Mouse (Mus musculus): ENCODE data around the gene Sap30bp. TPM values are rescaled to one million over a fixed set of nuclear protein-coding genes. Genes with fewer than 3 reads are reported as not detected.

Sap30bp gene
- total and polyA plus RNA-seq, 3 experiments, result 49.1 to 69.2 TPM; not detected in 1

DNA sequence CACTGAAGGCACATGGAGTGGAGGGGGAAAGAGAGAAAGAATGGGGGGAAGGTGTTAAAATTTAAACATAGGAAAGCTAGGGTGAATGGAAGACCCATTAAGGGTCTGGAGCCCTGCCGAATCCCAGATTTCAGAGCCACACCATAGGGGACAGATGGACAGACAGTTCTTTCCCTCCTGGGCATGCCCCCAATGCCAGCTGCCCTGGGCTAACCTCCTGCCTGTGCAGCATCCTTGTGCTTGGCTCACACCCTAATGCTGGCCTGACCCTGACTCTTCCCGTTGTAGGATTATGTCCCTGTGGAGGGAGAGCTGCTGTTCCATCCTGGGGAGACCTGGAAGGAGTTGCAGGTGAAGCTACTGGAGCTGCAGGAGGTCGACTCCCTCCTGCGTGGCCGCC, 64.6 kb downstream of the Sap30bp start:
- peaks cover 0 to 3% of the 10 kb centered on the region in 2 experiments; a peak in 2 of 4 replicates for H3K36me3 ChIP-seq (ENCODE audit: control insufficient read depth in 1 of 2, insufficient read depth in 2 of 2, low read length in 2 of 2)
- DNase-seq (ENCODE audit: low read depth, low spot score), result no peak
- no peak overlapping the region for H3K27ac ChIP-seq (ENCODE audit: control insufficient read depth, low read depth, low read length)
- no peaks in the 10 kb centered on the region for H3K9me3 ChIP-seq (replicated peaks; ENCODE audit: insufficient read depth, low read length)
- H3K4me3 ChIP-seq (ENCODE audit: control insufficient read depth in 1 of 2, insufficient read depth in 1 of 2, low read depth in 2 of 2, low read length in 2 of 2), result no peak overlapping the region
- no peaks in the 10 kb centered on the region for H3K27me3 ChIP-seq (ENCODE audit: control insufficient read depth in 1 of 2, insufficient read depth in 2 of 2, low read length in 2 of 2)
- no peak for TF ChIP-seq TCF12 (IDR thresholded peaks at IDR 0.05; ENCODE audit: low read depth, low read length)
- TF ChIP-seq ZC3H11A (IDR thresholded peaks at IDR 0.05; ENCODE audit: low read depth, low read length), result no peak
- no peak for TF ChIP-seq NELFE (IDR thresholded peaks at IDR 0.05; ENCODE audit: low read depth, low read length)
- TF ChIP-seq GATA1 (IDR thresholded peaks at IDR 0.05; ENCODE audit: low read depth, low read length), result no peak
- no peak for TF ChIP-seq POLR2AphosphoS2 (IDR thresholded peaks at IDR 0.05; ENCODE audit: low read length)
- TF ChIP-seq CTCF (IDR thresholded peaks at IDR 0.05 in 2 of 3, conservative IDR thresholded peaks at IDR 0.05 in 1 of 3; ENCODE audit: control insufficient read depth in 1 of 3, insufficient read depth in 1 of 3, low read depth in 2 of 3, low read length in 3 of 3, poor library complexity in 1 of 3, severe bottlenecking in 1 of 3), result no peak
- TF ChIP-seq JUND (IDR thresholded peaks at IDR 0.05; ENCODE audit: low read depth, low read length), result no peak
- TF ChIP-seq SIN3A (IDR thresholded peaks at IDR 0.05; ENCODE audit: low read length), result no peak
- no peak for TF ChIP-seq MAX (IDR thresholded peaks at IDR 0.05; ENCODE audit: low read length)
- TF ChIP-seq POLR2AphosphoS5 (IDR thresholded peaks at IDR 0.05; ENCODE audit: borderline replicate concordance, low read depth, low read length), result no peak
- H3K79me2 ChIP-seq (ENCODE audit: control insufficient read depth, insufficient read depth, low read length, poor library complexity), result no peaks in the 10 kb centered on the region
- no peak overlapping the region for H3K9ac ChIP-seq (ENCODE audit: control insufficient read depth, low read depth, low read length, poor library complexity, severe bottlenecking)
- peaks cover 2 to 7% of the 10 kb centered on the region in 2 experiments; a peak in 2 of 4 replicates for H3K4me1 ChIP-seq (ENCODE audit: control insufficient read depth in 1 of 2, insufficient read depth in 2 of 2, low read length in 2 of 2)

DNA sequence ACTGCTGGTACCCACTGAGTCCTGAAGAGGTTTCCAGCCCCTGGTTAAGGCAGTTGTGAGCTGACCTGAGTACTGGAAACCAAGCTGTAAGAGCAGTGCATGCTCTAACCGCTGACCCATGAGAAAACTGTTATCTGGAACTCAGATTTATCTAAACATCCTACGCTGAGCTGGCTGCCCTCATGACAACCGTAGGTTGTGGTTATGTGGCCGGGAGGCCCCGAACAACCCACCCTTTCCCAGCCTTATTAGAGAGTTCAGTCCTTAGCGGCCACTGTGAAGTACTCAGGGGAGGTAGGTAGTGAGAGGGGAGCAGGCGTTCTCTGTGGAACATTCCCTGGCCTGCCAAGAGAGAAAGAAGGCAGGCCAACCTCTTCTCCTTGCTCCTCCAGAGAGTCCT, 65.9 kb downstream of the Sap30bp start:
- peak; percentile 63 for DNase-seq (ENCODE audit: low read depth, low spot score)
- H3K27ac ChIP-seq (ENCODE audit: control insufficient read depth, low read depth, low read length), result peak overlapping the region; percentile 30; the same call in 1 of the 2 replicates
- H3K9me3 ChIP-seq (replicated peaks; ENCODE audit: insufficient read depth, low read length), result no peaks in the 10 kb centered on the region
- H3K27me3 ChIP-seq (ENCODE audit: control insufficient read depth in 1 of 2, insufficient read depth in 2 of 2, low read length in 2 of 2), result no peaks in the 10 kb centered on the region
- peaks cover 0 to 5% of the 10 kb centered on the region in 2 experiments; a peak in 2 of 4 replicates for H3K36me3 ChIP-seq (ENCODE audit: control insufficient read depth in 1 of 2, insufficient read depth in 2 of 2, low read length in 2 of 2)
- H3K4me3 ChIP-seq (ENCODE audit: control insufficient read depth in 1 of 2, insufficient read depth in 1 of 2, low read depth in 2 of 2, low read length in 2 of 2), result peak overlapping the region; percentile 5 to 33; a peak in 3 of 4 replicates
- TF ChIP-seq EP300 (IDR thresholded peaks at IDR 0.05; ENCODE audit: low read depth in 1 of 2, low read length in 2 of 2), result peak; percentile 31 to 71; a peak in 2 of 4 replicates
- no peak for TF ChIP-seq NELFE (IDR thresholded peaks at IDR 0.05; ENCODE audit: low read depth, low read length)
- peak; percentile 53 for TF ChIP-seq GATA1 (IDR thresholded peaks at IDR 0.05; ENCODE audit: low read depth, low read length)
- peak; percentile 73 for TF ChIP-seq RCOR1 (IDR thresholded peaks at IDR 0.05; ENCODE audit: low read depth, low read length)
- TF ChIP-seq ETS1 (IDR thresholded peaks at IDR 0.05; ENCODE audit: low read depth, low read length), result no peak; the same call in 1 of the 2 replicates
- peak; percentile 3; the same call in 1 of the 2 replicates for TF ChIP-seq SIN3A (IDR thresholded peaks at IDR 0.05; ENCODE audit: low read length)
- 0 out of 2 replicates have a peak, but pooled peaks have one; percentile 22 for TF ChIP-seq MXI1 (IDR thresholded peaks at IDR 0.05; ENCODE audit: low read depth, low read length)
- peak; percentile 40; the same call in 1 of the 2 replicates for TF ChIP-seq MAFK (IDR thresholded peaks at IDR 0.05; ENCODE audit: borderline replicate concordance, low read depth, low read length)
- TF ChIP-seq TCF12 (IDR thresholded peaks at IDR 0.05; ENCODE audit: low read depth, low read length), result 0 out of 2 replicates have a peak, but pooled peaks have one; percentile 44
- peak overlapping the region; percentile 48 for H3K9ac ChIP-seq (ENCODE audit: control insufficient read depth, low read depth, low read length, poor library complexity, severe bottlenecking)
- no peaks in the 10 kb centered on the region for H3K79me2 ChIP-seq (ENCODE audit: control insufficient read depth, insufficient read depth, low read length, poor library complexity)
- H3K4me1 ChIP-seq (ENCODE audit: control insufficient read depth in 1 of 2, insufficient read depth in 2 of 2, low read length in 2 of 2), result peaks cover 4 to 11% of the 10 kb centered on the region in 2 experiments

Measured in MEL (cell line).